In genomic region chr1:112053926-112054325, GRCm38 (mm10) we compare ENCODE assay signal across 28 mouse cellular contexts.
"Had no signal": no experiment of that assay in that cellular context is flagged by ENCODE, and none has a peak within 500 bp of the region (broad histone marks: within the 10 kb centered on the region; RNA-seq: fewer than 3 reads in every experiment).

No protein-coding gene starts in this region.

- H3K4me1 ChIP-seq: embryonic facial prominence, embryonic 13.5 days; embryonic facial prominence, embryonic 15.5 days; forebrain, embryonic 10.5 days; forebrain, embryonic 12.5 days; forebrain, embryonic 13.5 days; forebrain, embryonic 15.5 days; heart, embryonic 10.5 days had no signal

- H3K9me3 ChIP-seq: embryonic facial prominence, embryonic 13.5 days; embryonic facial prominence, embryonic 15.5 days; forebrain, embryonic 10.5 days; forebrain, embryonic 12.5 days; forebrain, embryonic 13.5 days; forebrain, embryonic 15.5 days; heart, embryonic 10.5 days had no signal

- H3K27ac ChIP-seq: embryonic facial prominence, embryonic 13.5 days; embryonic facial prominence, embryonic 15.5 days; forebrain, embryonic 10.5 days; forebrain, embryonic 12.5 days; forebrain, embryonic 13.5 days; forebrain, embryonic 15.5 days; gastrocnemius, adult 2 months; heart, adult 2 months; heart, embryonic 10.5 days had no signal

- DNase-seq: cerebellum, adult 2 months; cerebellum, adult 8-10 months; cerebellum, adult 9-10 months; cerebellum, adult 9-11 months; cerebellum, postnatal 10 days; cerebellum, postnatal 14 days; cerebellum, postnatal 25 days; cerebellum, postnatal 36 days; embryo, embryonic 11 days; forebrain, postnatal 0 days; gastrocnemius, adult 2 months; gastrocnemius, postnatal 10 days; gastrocnemius, postnatal 14 days; gastrocnemius, postnatal 25 days; gastrocnemius, postnatal 36 days; heart, adult 11 months; heart, adult 18-20 months; heart, adult 2 months had no signal

- H3K9ac ChIP-seq: embryonic facial prominence, embryonic 13.5 days; embryonic facial prominence, embryonic 15.5 days; forebrain, embryonic 12.5 days; forebrain, embryonic 13.5 days; forebrain, embryonic 15.5 days; forebrain, postnatal 0 days had no signal

- H3K36me3 ChIP-seq: embryonic facial prominence, embryonic 13.5 days; embryonic facial prominence, embryonic 15.5 days; forebrain, embryonic 10.5 days; forebrain, embryonic 12.5 days; forebrain, embryonic 15.5 days; heart, embryonic 10.5 days had no signal

- H3K4me3 ChIP-seq: embryonic facial prominence, embryonic 13.5 days; embryonic facial prominence, embryonic 15.5 days; erythroblast, embryonic 14.5 days; forebrain, embryonic 10.5 days; forebrain, embryonic 12.5 days; forebrain, embryonic 13.5 days; forebrain, embryonic 15.5 days; gastrocnemius, adult 2 months; heart, adult 2 months; heart, embryonic 10.5 days had no signal

- H3K4me2 ChIP-seq: embryonic facial prominence, embryonic 13.5 days; embryonic facial prominence, embryonic 15.5 days; forebrain, embryonic 12.5 days; forebrain, embryonic 13.5 days; forebrain, embryonic 15.5 days had no signal

- H3K27me3 ChIP-seq: embryonic facial prominence, embryonic 13.5 days; embryonic facial prominence, embryonic 15.5 days; forebrain, embryonic 12.5 days; forebrain, embryonic 13.5 days; forebrain, embryonic 15.5 days had no signal

- ATAC-seq: forebrain, embryonic 13.5 days; forebrain, embryonic 14.5 days; forebrain, embryonic 15.5 days; forebrain, embryonic 16.5 days; forebrain, postnatal 0 days had no signal
